Mouse (Mus musculus) bone marrow, adult 2 months (tissue): ENCODE data around the gene Ebp. TPM values are rescaled to one million over a fixed set of nuclear protein-coding genes. Genes with fewer than 3 reads are reported as not detected.

Experiments used
- H3K27ac ChIP-seq: fragments of 200-500 bp; 2 replicates; pipeline ENCODE4 v1.5.1; 2012; ENCODE audit warnings: low read depth, mild to moderate bottlenecking, control low read depth, inconsistent platforms, low read length; ENCODE audit not compliant: control insufficient read depth, poor library complexity, insufficient read depth
- H3K4me1 ChIP-seq: fragments of 200-500 bp; 2 replicates; pipeline ENCODE4 v1.6.1; 2011; ENCODE audit warnings: low read length; ENCODE audit not compliant: control insufficient read depth, insufficient read depth
- H3K4me3 ChIP-seq: fragments of 200-500 bp; replicated peaks from 2 replicates; pipeline ENCODE3; 2011; ENCODE audit warnings: mild to moderate bottlenecking, low read depth, low read length, control low read depth; ENCODE audit not compliant: control insufficient read depth
- CTCF ChIP-seq: fragments of 200-500 bp; IDR thresholded peaks from 2 replicates; pipeline ENCODE4 v1.5.1; 2011; ENCODE audit warnings: low read length, control low read depth; ENCODE audit not compliant: control insufficient read depth, insufficient read depth
- POLR2A ChIP-seq: fragments of 200-500 bp; IDR thresholded peaks from 2 replicates; pipeline ENCODE4 v1.6.1; 2011; ENCODE audit warnings: low read depth, mild to moderate bottlenecking, control low read depth, low read length, borderline replicate concordance; ENCODE audit not compliant: control insufficient read depth
- whole genome bisulfite sequencing: fragments of 180-500 bp; shearing (Covaris S2); methylation state at CpG from one replicate; pipeline ENCODE4 v1.1.7; 2018; 5-methylcytosine and 5-hydroxymethylcytosine counted together
- polyA plus RNA-seq: library from polyadenylated mRNA; stranded (reverse); fragments of >200 nt; gene quantifications from 2 replicates; pipeline ENCODE4 v1.2.4, GENCODE M21; 2011; ENCODE audit warnings: low replicate concordance; ENCODE audit not compliant: missing spikeins, insufficient read depth, insufficient read length

The Ebp gene
- polyA plus RNA-seq = 39.7 and 62.2 TPM in 2 replicates

GRCm38 (mm10) chrX:8193419-8193723 is at the start of gene Ebp:
TSS of gene Ebp (minus strand) at chrX:8193512.
- Histone ChIP-seq H3K27ac (peak within 1 kb of the TSS; percentile 67), H3K4me1 (no peaks in the 10 kb centered on the region; the same call in 1 of the 2 replicates), H3K4me3 (peak within 1 kb of the TSS; percentile 91)
- TF ChIP-seq CTCF (no peak), POLR2A (no peak)
- WGBS = 15% methylated on average over 10 of the region's 10 CpGs

GRCm38 (mm10) chrX:8238804-8239395 is 45.6 kb upstream of the Ebp start:
- H3K27ac ChIP-seq = no peak overlapping the region
- WGBS = 90% methylated on average over 13 of the region's 13 CpGs
- H3K4me3 ChIP-seq = no peak overlapping the region
- TF ChIP-seq CTCF (no peak), POLR2A (no peak)
- H3K4me1 ChIP-seq = no peaks in the 10 kb centered on the region

GRCm38 (mm10) chrX:8236704-8237103 is 43.4 kb upstream of the Ebp start:
- 62% methylated on average over 2 of the region's 2 CpGs for WGBS
- no peaks in the 10 kb centered on the region for H3K4me1 ChIP-seq
- no peak overlapping the region for H3K4me3 ChIP-seq
- TF ChIP-seq POLR2A (no peak), CTCF (no peak)
- H3K27ac ChIP-seq = no peak overlapping the region

GRCm38 (mm10) chrX:8233602-8234001 is 40.3 kb upstream of the Ebp start:
- no peak overlapping the region for H3K27ac ChIP-seq
- WGBS = 80% methylated on average over 3 of the region's 3 CpGs
- no peak overlapping the region for H3K4me3 ChIP-seq
- TF ChIP-seq POLR2A = no peak
- no peak for TF ChIP-seq CTCF
- H3K4me1 ChIP-seq = no peaks in the 10 kb centered on the region

- H3K27ac ChIP-seq = no peak overlapping the region
- no peak overlapping the region for H3K4me3 ChIP-seq
- no peak for TF ChIP-seq CTCF
- TF ChIP-seq POLR2A = no peak
- 79% methylated on average over 4 of the region's 4 CpGs for WGBS
- no peaks in the 10 kb centered on the region for H3K4me1 ChIP-seq
These were observed 37.0 kb upstream of the Ebp start for GRCm38 (mm10) chrX:8230272-8230671.

GRCm38 (mm10) chrX:8223473-8223872 is 30.2 kb upstream of the Ebp start:
- no peak overlapping the region for H3K27ac ChIP-seq
- H3K4me3 ChIP-seq = no peak overlapping the region
- H3K4me1 ChIP-seq = no peaks in the 10 kb centered on the region
- 69% methylated on average over 7 of the region's 7 CpGs for WGBS
- no peak for TF ChIP-seq POLR2A
- TF ChIP-seq CTCF = no peak

GRCm38 (mm10) chrX:8222678-8223421 is 29.5 kb upstream of the Ebp start:
- Histone ChIP-seq H3K4me1 (no peaks in the 10 kb centered on the region), H3K4me3 (no peak overlapping the region), H3K27ac (no peak overlapping the region)
- 70% methylated on average over 7 of the region's 7 CpGs for WGBS
- no peak for TF ChIP-seq CTCF
- TF ChIP-seq POLR2A = no peak

GRCm38 (mm10) chrX:8222296-8222677 is 29.0 kb upstream of the Ebp start:
- Histone ChIP-seq H3K4me3 (no peak overlapping the region), H3K27ac (no peak overlapping the region), H3K4me1 (no peaks in the 10 kb centered on the region)
- 71% methylated on average over 3 of the region's 3 CpGs for WGBS
- no peak for TF ChIP-seq CTCF

GRCm38 (mm10) chrX:8219651-8220050 is 26.3 kb upstream of the Ebp start:
- H3K4me1 ChIP-seq = no peaks in the 10 kb centered on the region
- no peak overlapping the region for H3K27ac ChIP-seq
- H3K4me3 ChIP-seq = no peak overlapping the region
- 73% methylated on average over 8 of the region's 8 CpGs for WGBS
- TF ChIP-seq POLR2A (no peak), CTCF (no peak)

GRCm38 (mm10) chrX:8218114-8218513 is 24.8 kb upstream of the Ebp start:
- Histone ChIP-seq H3K27ac (no peak overlapping the region), H3K4me3 (no peak overlapping the region), H3K4me1 (no peaks in the 10 kb centered on the region)
- 72% methylated on average over 2 of the region's 2 CpGs for whole genome bisulfite sequencing
- no peak for TF ChIP-seq POLR2A
- TF ChIP-seq CTCF = no peak
